Mouse (Mus musculus) CH12.LX (cell line): ENCODE measurements around the gene Dock3.

Experiments
- CTCF ChIP-seq, 2 experiments: IDR thresholded peaks in 1 of 2; conservative IDR thresholded peaks in 1 of 2; 2 replicates each; pipeline ENCODE4 v1.5.1; 2011 to 2012; ENCODE audit warnings: low read depth in 2 of 2, low read length in 2 of 2, improper control_type of control experiment in 1 of 2, inconsistent platforms in 1 of 2, mild to moderate bottlenecking in 1 of 2, moderate library complexity in 1 of 2
- IRF4 ChIP-seq: IDR thresholded peaks from 2 replicates; pipeline ENCODE4 v1.6.1; 2014; ENCODE audit warnings: low read depth, mild to moderate bottlenecking, inconsistent platforms, low read length, improper control_type of control experiment
- KAT2A ChIP-seq: IDR thresholded peaks from 2 replicates; pipeline ENCODE4 v1.6.1; 2012; ENCODE audit warnings: low read length, improper control_type of control experiment, inconsistent platforms; ENCODE audit not compliant: insufficient replicate concordance

GRCm38 (mm10) chr9:107273184-107273583 lies 41.5 kb upstream of the Dock3 start:
- no peak for TF ChIP-seq KAT2A
- no peak for TF ChIP-seq IRF4
- no peak for TF ChIP-seq CTCF (conservative IDR thresholded peaks at IDR 0.05 in 1 of 2, IDR thresholded peaks at IDR 0.05 in 1 of 2; ENCODE audit: low read depth in 2 of 2, low read length in 2 of 2)
